Mouse (Mus musculus): ENCODE data around the gene Thumpd2.

GRCm38 (mm10) chr17:81009112-81009511, 55.8 kb downstream of the Thumpd2 start:
- TF ChIP-seq CTCF (IDR thresholded peaks at IDR 0.05; ENCODE audit: borderline replicate concordance, extremely low read depth, insufficient read depth, insufficient read length): no peak
- TF ChIP-seq POLR2A (IDR thresholded peaks at IDR 0.05; ENCODE audit: borderline replicate concordance, extremely low read depth, insufficient read depth, insufficient read length, poor library complexity, severe bottlenecking): no peak
